ENCODE assay signal across 8 mouse cellular contexts in the genomic region with DNA sequence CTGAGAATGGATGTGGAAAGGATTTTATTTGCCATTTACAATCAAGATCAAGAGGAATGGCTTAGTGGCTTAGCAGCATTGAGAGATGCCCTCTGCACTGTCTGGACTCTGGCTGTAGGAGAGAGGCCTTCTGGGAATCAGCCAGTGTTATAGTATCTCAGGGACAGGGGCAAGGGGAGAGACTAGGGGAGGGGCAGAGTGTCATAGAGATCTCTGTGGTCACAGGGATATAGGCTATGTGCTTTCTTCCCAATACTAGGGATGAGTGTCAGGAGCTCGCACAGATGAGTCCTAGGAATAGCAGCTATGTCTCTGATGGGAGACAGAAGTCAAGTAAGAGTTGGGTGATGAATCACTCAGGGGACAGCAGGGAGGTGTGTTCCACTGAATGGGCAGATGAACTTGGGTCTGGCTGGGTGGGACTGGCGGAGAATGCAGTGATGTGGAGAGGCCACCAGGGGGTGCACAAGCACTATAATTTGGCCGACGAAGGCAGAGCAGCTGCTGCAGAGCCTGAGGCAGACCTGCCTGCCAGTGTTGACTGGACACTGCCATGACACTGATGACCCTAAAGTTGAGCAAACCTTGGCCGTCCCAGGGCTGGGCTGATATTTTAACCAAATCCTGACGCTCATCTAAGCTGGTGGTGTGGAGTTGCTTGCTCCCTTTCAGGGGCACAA. TPM values are rescaled to one million over a fixed set of nuclear protein-coding genes. Genes with fewer than 3 reads are reported as not detected.
DNase-seq lines count a peak whose midpoint lies in the region; ATAC-seq and TF ChIP-seq lines count a peak whose summit lies in the region.
"Had no signal": no experiment of that assay in that cellular context is flagged by ENCODE, and none has a peak within 500 bp of the region (broad histone marks: within the 10 kb centered on the region; RNA-seq: fewer than 3 reads in every experiment).

No protein-coding gene starts in this region.

- no peaks in the 10 kb centered on the region for H3K9me3 ChIP-seq in G1E (replicated peaks)
- H3K9me3 ChIP-seq in midbrain, embryonic 10.5 days (replicated peaks), result no peaks in the 10 kb centered on the region

- H3K4me1 ChIP-seq in G1E (ENCODE audit: insufficient read depth, low read depth, low read length), result peaks cover 10% of the 10 kb centered on the region
- H3K4me1 ChIP-seq in midbrain, embryonic 10.5 days, result no peaks in the 10 kb centered on the region

- H3K27me3 ChIP-seq in G1E (ENCODE audit: insufficient read depth, low read length), result peaks cover 2% of the 10 kb centered on the region; the same call in 1 of the 2 replicates
- no peaks in the 10 kb centered on the region for H3K27me3 ChIP-seq in midbrain, embryonic 10.5 days (ENCODE audit: low read depth, poor library complexity, severe bottlenecking)

- peak; percentile 35 for DNase-seq in G1E (ENCODE audit: low spot score)
- peak; percentile 75 to 84 for DNase-seq in adrenal gland, postnatal 36 days
- DNase-seq in layer of hippocampus, postnatal 36 days, result peak; percentile 54 to 65
- peak; percentile 73 for DNase-seq in midbrain, embryonic 10.5 days (ENCODE audit: low spot score)
- peak; percentile 69 for DNase-seq in right cerebral cortex, postnatal 4 days

- 21% methylated on average over 6 of the region's 6 CpGs for WGBS in midbrain, embryonic 10.5 days

- H3K27ac ChIP-seq in midbrain, embryonic 10.5 days (replicated peaks), result no peak overlapping the region

- H3K4me3 ChIP-seq in G1E (ENCODE audit: low read depth, low read length), result no peak overlapping the region
- H3K4me3 ChIP-seq in midbrain, embryonic 10.5 days, result no peak overlapping the region

- no peaks in the 10 kb centered on the region for H3K36me3 ChIP-seq in G1E (replicated peaks)
- no peaks in the 10 kb centered on the region for H3K36me3 ChIP-seq in midbrain, embryonic 10.5 days

- peak; percentile 51 for ATAC-seq in G1E (ENCODE audit: extremely low read depth, insufficient number of reproducible peaks, low FRiP score, poor library complexity, severe bottlenecking)
- peak; percentile 55 for ATAC-seq in erythroid progenitor cell, adult 5-6 weeks (replicated peaks; ENCODE audit: low FRiP score, poor library complexity, severe bottlenecking)
- ATAC-seq in hematopoietic stem cell, adult 5-6 weeks (replicated peaks in 1 of 2; ENCODE audit: insufficient read depth in 1 of 2, low FRiP score in 2 of 2, low TSS enrichment in 1 of 2, low read depth in 1 of 2, poor library complexity in 2 of 2, severe bottlenecking in 2 of 2), result peak; percentile 32 to 51; a peak in 3 of 4 replicates

- peak; percentile 95 for TF ChIP-seq CTCF in G1E (IDR thresholded peaks at IDR 0.05; ENCODE audit: low read depth, low read length)

RNA-seq across cellular contexts. Expression of a gene that starts 30.1 kb away (rescaled TPM):
- total RNA-seq in G1E (2014; fragmentation: Nextera tagmentation) (not detected in 2 replicates), G1E (2017) (not detected in 2 replicates)
- not detected in 2 replicates for polyA plus RNA-seq in G1E (2012)
- total RNA-seq in adrenal gland, postnatal 36 days (2021), result 1 to 10 TPM; 4.5 to 7.4 TPM
- not detected in 2 replicates for total RNA-seq in erythroid progenitor cell, adult 5-6 weeks (2015; ENCODE audit: low replicate concordance)
- total RNA-seq in erythroid progenitor cell, adult 5-6 weeks (2017; ENCODE audit: low replicate concordance), result not detected in 2 replicates
- total RNA-seq in hematopoietic stem cell, adult 5-6 weeks (2017), result 2.3 and 2.4 TPM in 2 replicates
- total RNA-seq in layer of hippocampus, postnatal 36 days (2021), result 10 to 100 TPM; 20.5 to 23.8 TPM
- 19.0 and 22.0 TPM in 2 replicates for polyA plus RNA-seq in midbrain, embryonic 10.5 days (2016; fragmentation: Nextera tagmentation; extraction: Ambion mirVana)
- total RNA-seq: gastrocnemius, adult 8-10 months had no signal

RNA-seq across cellular contexts. Expression of a gene that starts 59.6 kb away (rescaled TPM):
- total RNA-seq in G1E (2014; fragmentation: Nextera tagmentation), result 8.4 and 13.7 TPM in 2 replicates
- total RNA-seq in G1E (2017), result 9.3 and 13.0 TPM in 2 replicates
- polyA plus RNA-seq in G1E (2012), result 31.4 and 35.1 TPM in 2 replicates
- 1 to 10 TPM; 1.7 TPM for total RNA-seq in adrenal gland, postnatal 36 days (2021)
- total RNA-seq in erythroid progenitor cell, adult 5-6 weeks (2015; ENCODE audit: low replicate concordance), result 11.3 and 18.7 TPM in 2 replicates
- 18.9 and 38.9 TPM in 2 replicates for total RNA-seq in erythroid progenitor cell, adult 5-6 weeks (2017; ENCODE audit: low replicate concordance)
- 8.8 and 18.8 TPM in 2 replicates for total RNA-seq in hematopoietic stem cell, adult 5-6 weeks (2017)
- 1 to 10 TPM in 1 of 2 experiments, under 1 TPM in 1; 0.82 to 1.5 TPM for total RNA-seq in layer of hippocampus, postnatal 36 days (2021)
- 58.0 and 61.3 TPM in 2 replicates for polyA plus RNA-seq in midbrain, embryonic 10.5 days (2016; fragmentation: Nextera tagmentation; extraction: Ambion mirVana)
